In genomic region chr2:128521701-128522443, GRCm38 (mm10) we compare ENCODE assay signal across 13 mouse cellular contexts.
"Had no signal": no experiment of that assay in that cellular context is flagged by ENCODE, and none has a peak within 500 bp of the region (broad histone marks: within the 10 kb centered on the region; RNA-seq: fewer than 3 reads in every experiment).

No protein-coding gene starts in this region.

- H3K9ac ChIP-seq: intestine, embryonic 15.5 days; limb, embryonic 15.5 days; liver, embryonic 12.5 days; lung, embryonic 15.5 days; midbrain, embryonic 15.5 days; neural tube, embryonic 12.5 days; stomach, embryonic 15.5 days had no signal

- H3K27ac ChIP-seq: intestine, embryonic 15.5 days; liver, embryonic 12.5 days; lung, embryonic 15.5 days; midbrain, embryonic 15.5 days; neural tube, embryonic 12.5 days; stomach, embryonic 15.5 days had no signal

- H3K27me3 ChIP-seq: intestine, embryonic 15.5 days; limb, embryonic 15.5 days; liver, embryonic 12.5 days; lung, embryonic 15.5 days; midbrain, embryonic 15.5 days; neural tube, embryonic 12.5 days; stomach, embryonic 15.5 days had no signal

- ATAC-seq: intestine, embryonic 15.5 days; liver, embryonic 12.5 days; midbrain, embryonic 15.5 days had no signal

- DNase-seq: kidney, adult 18-20 months; kidney, postnatal 25 days; right cerebral cortex, postnatal 4 days; spleen, adult 18-20 months; thymus, postnatal 4 days had no signal

- H3K4me1 ChIP-seq: intestine, embryonic 15.5 days; liver, embryonic 12.5 days; midbrain, embryonic 15.5 days; neural tube, embryonic 12.5 days had no signal

- H3K4me3 ChIP-seq: intestine, embryonic 15.5 days; limb, embryonic 15.5 days; liver, embryonic 12.5 days; lung, embryonic 15.5 days; midbrain, embryonic 15.5 days; neural tube, embryonic 12.5 days; stomach, embryonic 15.5 days had no signal

- H3K9me3 ChIP-seq: intestine, embryonic 15.5 days; limb, embryonic 15.5 days; liver, embryonic 12.5 days; lung, embryonic 15.5 days; midbrain, embryonic 15.5 days; neural tube, embryonic 12.5 days; stomach, embryonic 15.5 days had no signal

- H3K4me2 ChIP-seq: intestine, embryonic 15.5 days; limb, embryonic 15.5 days; liver, embryonic 12.5 days; lung, embryonic 15.5 days; midbrain, embryonic 11.5 days; midbrain, embryonic 15.5 days; neural tube, embryonic 12.5 days; stomach, embryonic 15.5 days had no signal

- H3K36me3 ChIP-seq: intestine, embryonic 15.5 days; limb, embryonic 15.5 days; liver, embryonic 12.5 days; lung, embryonic 15.5 days; midbrain, embryonic 15.5 days; neural tube, embryonic 12.5 days; stomach, embryonic 15.5 days had no signal
